Mouse (Mus musculus) Patski (cell line): ENCODE data around the gene Podnl1. TPM values are rescaled to one million over a fixed set of nuclear protein-coding genes. Genes with fewer than 3 reads are reported as not detected.

Experiments used
- ATAC-seq: fragments of 100-300 bp; one replicate; pipeline ENCODE4 v1.8.0; 2021
- CTCF ChIA-PET: fragments of 350-600 bp; sonication (Branson Sonifier 250); formaldehyde crosslinking; loops from one replicate; lab custom pipeline; 2022; ENCODE audit warnings: inconsistent platforms; lab: Charles Lee
- POLR2A ChIA-PET: fragments of 350-600 bp; sonication (Branson Sonifier 250); formaldehyde crosslinking; loops from one replicate; lab custom pipeline; 2022; ENCODE audit warnings: antibody characterized with exemption, inconsistent platforms; lab: Charles Lee
- DNase-seq: peaks from one replicate; pipeline ENCODE4 v3.0.0-alpha.2; 2011; ENCODE audit warnings: low read depth, low spot score
- H3K27me3 ChIP-seq: fragments of 371-371 bp; one replicate; pipeline ENCODE4 v1.5.1; 2021
- CTCF ChIP-seq: fragments of 100-300 bp; IDR thresholded peaks from one replicate; pipeline ENCODE4 v1.5.1; 2021
- in situ Hi-C: fragments of 300-500 bp; cut with MboI; formaldehyde crosslinking; loops from 3 replicates; pipeline ENCODE4 v1.11.1; 2018; ENCODE audit warnings: low pct_unique_long_range_greater_than_20kb, mixed read lengths
- polyA plus RNA-seq: library from polyadenylated mRNA; unstranded; gene quantifications from one replicate; pipeline ENCODE4 v1.2.3, GENCODE M21; 2021

Podnl1 gene
- polyA plus RNA-seq, 1 experiment from 2014 or later: 4.9 TPM

DNA sequence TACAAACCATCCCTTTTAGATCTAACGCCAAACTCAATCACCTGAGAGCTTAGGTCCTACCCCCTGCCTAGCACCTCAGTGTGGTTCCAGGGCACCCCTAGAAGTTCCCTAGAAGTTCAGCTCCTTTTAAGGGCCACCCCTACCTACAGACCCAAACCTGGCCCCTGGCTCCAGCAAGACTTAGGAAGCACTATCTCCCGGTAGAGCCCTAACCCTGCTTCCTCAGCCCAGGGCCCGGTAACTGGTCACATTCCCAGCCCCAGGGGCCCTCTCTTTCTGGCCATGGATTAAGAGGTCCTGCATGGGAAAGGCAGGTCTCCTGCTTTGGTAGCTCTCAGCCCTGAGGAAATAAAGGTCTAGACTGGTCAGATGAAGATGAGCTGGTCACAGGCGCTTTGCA, 54.2 kb downstream of the Podnl1 start:
- H3K27me3 ChIP-seq: no peaks in the 10 kb centered on the region
- no peak for TF ChIP-seq CTCF
- ChIA-PET POLR2A (interaction anchor here (0.5 kb wide), 1 partner anchor 136 kb away, joined by 3 read pairs; no protein-coding TSS in a partner anchor), CTCF (interaction anchor here (1.2 kb wide), 1 partner anchor 140 kb away, joined by 3 read pairs; no protein-coding TSS in a partner anchor)
- no peak for ATAC-seq
- DNase-seq: no peak
- in situ Hi-C loops: loop anchor here (10.0 kb wide), 1 partner anchor 175 kb away; the partner anchor contains the start of gene 1700067K01Rik

DNA sequence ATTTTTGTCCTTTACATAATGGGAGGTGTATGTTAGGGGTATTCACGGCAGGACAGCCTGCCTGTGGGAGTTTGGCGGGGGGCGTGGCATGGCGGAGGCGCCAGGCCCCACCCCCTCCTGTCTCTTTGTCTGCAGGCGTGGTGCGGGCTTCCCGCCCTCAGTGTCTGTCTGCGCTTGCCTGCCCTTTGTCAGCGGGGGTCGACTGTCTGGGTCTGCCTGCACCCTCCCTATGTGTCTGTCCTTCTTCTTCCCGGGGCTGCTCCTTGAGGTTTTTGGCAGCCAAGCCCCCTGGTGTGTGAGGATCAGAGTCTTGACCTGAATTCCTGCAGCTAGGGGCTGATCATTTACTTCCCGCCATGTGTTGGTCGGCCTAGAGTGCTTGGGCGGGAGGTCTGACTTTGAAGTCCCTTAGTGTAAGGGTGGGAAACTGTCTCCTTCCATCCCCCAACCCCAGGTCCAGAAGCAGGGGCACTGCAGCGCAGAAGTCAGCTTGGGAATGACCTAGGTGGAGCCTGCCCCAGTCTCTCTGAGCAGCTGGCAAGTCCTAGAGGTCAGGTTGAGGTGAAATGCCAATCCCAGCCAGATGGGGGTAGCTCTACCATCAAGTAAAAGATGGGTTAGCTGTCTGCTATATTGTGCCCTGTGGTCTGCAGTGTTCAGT, 54.9 kb downstream of the Podnl1 start:
- POLR2A ChIA-PET: interaction anchor here (0.5 kb wide), 1 partner anchor 136 kb away, joined by 3 read pairs; no protein-coding TSS in a partner anchor
- no peak for TF ChIP-seq CTCF
- in situ Hi-C loops: no loop called here
- DNase-seq (no peak), ATAC-seq (no peak)
- H3K27me3 ChIP-seq: no peaks in the 10 kb centered on the region
- CTCF ChIA-PET: interaction anchor here (1.2 kb wide), 1 partner anchor 141 kb away, joined by 3 read pairs; no protein-coding TSS in a partner anchor

Other genes with a start within 250 kb of the Podnl1 start
- 51.2 TPM for gene Adgrl1, start 225.9 kb upstream of the Podnl1 start, polyA plus RNA-seq
- 0.82 TPM for gene Gm10644, start 170.8 kb upstream of the Podnl1 start, polyA plus RNA-seq
- 24.1 TPM for gene Asf1b, start 170.5 kb upstream of the Podnl1 start, polyA plus RNA-seq
- gene Prkaca, start 153.0 kb upstream of the Podnl1 start, polyA plus RNA-seq: 102 TPM
- 42.5 TPM for gene Samd1, start 128.3 kb upstream of the Podnl1 start, polyA plus RNA-seq
- 1.3 TPM for gene 1700067K01Rik, start 124.5 kb upstream of the Podnl1 start, polyA plus RNA-seq
- gene 2210011C24Rik, start 113.8 kb upstream of the Podnl1 start, polyA plus RNA-seq: 4.9 TPM
- gene Palm3, start 104.5 kb upstream of the Podnl1 start, polyA plus RNA-seq: 48.0 TPM
- 0.18 TPM for gene Il27ra, start 83.4 kb upstream of the Podnl1 start, polyA plus RNA-seq
- gene Rln3, start 81.0 kb upstream of the Podnl1 start, polyA plus RNA-seq: not detected
- gene Gm10643, start 60.9 kb upstream of the Podnl1 start, polyA plus RNA-seq: 3.1 TPM
- gene Rfx1, start 59.2 kb upstream of the Podnl1 start, polyA plus RNA-seq: 14.2 TPM
- gene Dcaf15, start 21.2 kb upstream of the Podnl1 start, polyA plus RNA-seq: 30.1 TPM
- 54.7 TPM for gene Cc2d1a, start 21.9 kb downstream of the Podnl1 start, polyA plus RNA-seq
- 3.9 TPM for gene 4930432K21Rik, start 22.0 kb downstream of the Podnl1 start, polyA plus RNA-seq
- gene Nanos3, start 59.2 kb downstream of the Podnl1 start, polyA plus RNA-seq: 0.81 TPM
- 22.4 TPM for gene Zswim4, start 111.1 kb downstream of the Podnl1 start, polyA plus RNA-seq
- 227 TPM for gene D8Ertd738e, start 123.7 kb downstream of the Podnl1 start, polyA plus RNA-seq
- gene Mri1, start 131.3 kb downstream of the Podnl1 start, polyA plus RNA-seq: 49.0 TPM
- gene Ccdc130, start 144.4 kb downstream of the Podnl1 start, polyA plus RNA-seq: 21.3 TPM